Mouse (Mus musculus) MEL (cell line): Measurements from ENCODE around the gene Dpp4. TPM values are rescaled to one million over a fixed set of nuclear protein-coding genes. Genes with fewer than 3 reads are reported as not detected.
A peak's percentile ranks its signal among the peaks of the same experiment; 100 is the strongest.

ENCODE experiments used
- DNase-seq: peaks from one replicate; pipeline ENCODE4 v3.0.0; 2011; ENCODE audit warnings: low read depth, low spot score
- H3K27ac ChIP-seq: 2 replicates; pipeline ENCODE4 v1.5.1; 2012; ENCODE audit warnings: low read depth, mild to moderate bottlenecking, control low read depth, low read length, moderate library complexity; ENCODE audit not compliant: control insufficient read depth
- H3K27me3 ChIP-seq, 2 experiments: fragments of 150-350 bp in 1 of 2; sonication (generic) in 1 of 2; 2 replicates each; pipeline ENCODE4 v1.6.1; 2012; ENCODE audit warnings: low read length in 2 of 2, mild to moderate bottlenecking in 2 of 2, improper control_type of control experiment in 1 of 2, moderate library complexity in 1 of 2; ENCODE audit not compliant: insufficient read depth in 2 of 2, control insufficient read depth in 1 of 2
- H3K36me3 ChIP-seq, 2 experiments: 2 replicates each; pipeline ENCODE4 v1.6.1; 2012 to 2014; ENCODE audit warnings: low read length in 2 of 2, improper control_type of control experiment in 1 of 2, inconsistent platforms in 1 of 2, mild to moderate bottlenecking in 1 of 2; ENCODE audit not compliant: insufficient read depth in 2 of 2, control insufficient read depth in 1 of 2
- H3K4me1 ChIP-seq, 2 experiments: fragments of 150-350 bp in 1 of 2; sonication (generic) in 1 of 2; 2 replicates each; pipeline ENCODE4 v1.6.1; 2012; ENCODE audit warnings: low read length in 2 of 2, improper control_type of control experiment in 1 of 2, mild to moderate bottlenecking in 1 of 2; ENCODE audit not compliant: insufficient read depth in 2 of 2, control insufficient read depth in 1 of 2
- H3K4me3 ChIP-seq, 2 experiments: fragments of 150-350 bp in 1 of 2; sonication (generic) in 1 of 2; 2 replicates each; pipeline ENCODE4 v1.5.1; 2012; ENCODE audit warnings: low read depth in 2 of 2, low read length in 2 of 2, mild to moderate bottlenecking in 2 of 2, moderate library complexity in 2 of 2, control low read depth in 1 of 2, improper control_type of control experiment in 1 of 2; ENCODE audit not compliant: control insufficient read depth in 1 of 2, insufficient read depth in 1 of 2
- H3K79me2 ChIP-seq: 2 replicates; pipeline ENCODE4 v1.6.1; 2012; ENCODE audit warnings: mild to moderate bottlenecking, low read length, moderate library complexity; ENCODE audit not compliant: control insufficient read depth, poor library complexity, insufficient read depth
- H3K9ac ChIP-seq: 2 replicates; pipeline ENCODE4 v1.6.1; 2012; ENCODE audit warnings: low read depth, mild to moderate bottlenecking, control low read depth, low read length, moderate library complexity; ENCODE audit not compliant: control insufficient read depth, poor library complexity, severe bottlenecking
- H3K9me3 ChIP-seq: fragments of 150-350 bp; sonication (generic); replicated peaks from 2 replicates; pipeline ENCODE4 v1.6.1; 2012; ENCODE audit warnings: mild to moderate bottlenecking, low read length, improper control_type of control experiment, moderate library complexity; ENCODE audit not compliant: insufficient read depth
- BHLHE40 ChIP-seq: IDR thresholded peaks from 2 replicates; pipeline ENCODE4 v1.6.1; 2012; ENCODE audit warnings: low read depth, mild to moderate bottlenecking, inconsistent platforms, low read length, improper control_type of control experiment, borderline replicate concordance
- CHD1 ChIP-seq: IDR thresholded peaks from 2 replicates; pipeline ENCODE4 v1.6.1; 2012; ENCODE audit warnings: low read depth, mild to moderate bottlenecking, inconsistent platforms, low read length, improper control_type of control experiment
- E2F4 ChIP-seq: IDR thresholded peaks from 2 replicates; pipeline ENCODE4 v1.6.1; 2011; ENCODE audit warnings: low read depth, low read length, improper control_type of control experiment, borderline replicate concordance
- ELF1 ChIP-seq: IDR thresholded peaks from 2 replicates; pipeline ENCODE4 v1.6.1; 2014; ENCODE audit warnings: low read depth, mild to moderate bottlenecking, inconsistent platforms, low read length, improper control_type of control experiment, moderate library complexity
- EP300 ChIP-seq, 2 experiments: IDR thresholded peaks; 2 replicates each; pipeline ENCODE4 v1.6.1; 2011; ENCODE audit warnings: improper control_type of control experiment in 2 of 2, low read length in 2 of 2, low read depth in 1 of 2, mild to moderate bottlenecking in 1 of 2
- GATA1 ChIP-seq: IDR thresholded peaks from 2 replicates; pipeline ENCODE4 v1.6.1; 2011; ENCODE audit warnings: low read depth, low read length, improper control_type of control experiment
- HCFC1 ChIP-seq: IDR thresholded peaks from 2 replicates; pipeline ENCODE4 v1.6.1; 2012; ENCODE audit warnings: low read depth, mild to moderate bottlenecking, inconsistent platforms, low read length, improper control_type of control experiment, moderate library complexity
- MAZ ChIP-seq: IDR thresholded peaks from 2 replicates; pipeline ENCODE4 v1.6.1; 2012; ENCODE audit warnings: low read depth, mild to moderate bottlenecking, inconsistent platforms, low read length, improper control_type of control experiment
- MXI1 ChIP-seq: IDR thresholded peaks from 2 replicates; pipeline ENCODE4 v1.6.1; 2011; ENCODE audit warnings: mild to moderate bottlenecking, low read depth, low read length, improper control_type of control experiment
- MYB ChIP-seq: IDR thresholded peaks from 2 replicates; pipeline ENCODE4 v1.6.1; 2011; ENCODE audit warnings: mild to moderate bottlenecking, low read depth, low read length, improper control_type of control experiment
- MYC ChIP-seq: IDR thresholded peaks from 2 replicates; pipeline ENCODE4 v1.6.1; 2011; ENCODE audit warnings: low read depth, mild to moderate bottlenecking, low read length, improper control_type of control experiment, moderate library complexity
- POLR2A ChIP-seq, 2 experiments: IDR thresholded peaks; 2 replicates each; pipeline ENCODE4 v1.6.1; 2011 to 2012; ENCODE audit warnings: low read length in 2 of 2, mild to moderate bottlenecking in 2 of 2, control low read depth in 1 of 2, improper control_type of control experiment in 1 of 2, low read depth in 1 of 2, moderate library complexity in 1 of 2; ENCODE audit not compliant: control insufficient read depth in 1 of 2, insufficient read depth in 1 of 2, poor library complexity in 1 of 2
- POLR2AphosphoS2 ChIP-seq: IDR thresholded peaks from 2 replicates; pipeline ENCODE4 v1.6.1; 2011; ENCODE audit warnings: low read length, improper control_type of control experiment
- POLR2AphosphoS5 ChIP-seq: IDR thresholded peaks from 2 replicates; pipeline ENCODE4 v1.6.1; 2012; ENCODE audit warnings: low read depth, borderline replicate concordance, mild to moderate bottlenecking, inconsistent platforms, low read length, moderate library complexity, mixed read lengths
- SIN3A ChIP-seq: IDR thresholded peaks from 2 replicates; pipeline ENCODE4 v1.6.1; 2012; ENCODE audit warnings: low read length, improper control_type of control experiment, inconsistent platforms
- SMC3 ChIP-seq: IDR thresholded peaks from 2 replicates; pipeline ENCODE4 v1.6.1; 2011; ENCODE audit warnings: low read depth, low read length, improper control_type of control experiment
- TBP ChIP-seq: IDR thresholded peaks from 2 replicates; pipeline ENCODE4 v1.8.0; 2011; ENCODE audit warnings: low read depth, low read length, improper control_type of control experiment
- TCF12 ChIP-seq: IDR thresholded peaks from 2 replicates; pipeline ENCODE4 v1.6.1; 2014; ENCODE audit warnings: low read depth, mild to moderate bottlenecking, inconsistent platforms, low read length, improper control_type of control experiment, moderate library complexity
- ZC3H11A ChIP-seq: IDR thresholded peaks from 2 replicates; pipeline ENCODE4 v1.6.1; 2012; ENCODE audit warnings: low read depth, mild to moderate bottlenecking, inconsistent platforms, low read length, improper control_type of control experiment
- ZKSCAN1 ChIP-seq: IDR thresholded peaks from 2 replicates; pipeline ENCODE4 v1.6.1; 2012; ENCODE audit warnings: low read depth, mild to moderate bottlenecking, inconsistent platforms, low read length, improper control_type of control experiment, moderate library complexity
- ZMIZ1 ChIP-seq: IDR thresholded peaks from 2 replicates; pipeline ENCODE4 v1.6.1; 2012; ENCODE audit warnings: low read depth, mild to moderate bottlenecking, inconsistent platforms, low read length, improper control_type of control experiment, moderate library complexity
- ZNF384 ChIP-seq: IDR thresholded peaks from 2 replicates; pipeline ENCODE4 v1.6.1; 2012; ENCODE audit warnings: low read depth, mild to moderate bottlenecking, inconsistent platforms, low read length, improper control_type of control experiment
- polyA plus RNA-seq, 2 experiments: library from polyadenylated mRNA; stranded (reverse) in 1 of 2; unstranded in 1 of 2; fragments of >175 nt in 1 of 2; fragments of >200 nt in 1 of 2; gene quantifications; 2 replicates each; pipeline versions ENCODE4 v1.2.1 to v1.2.4; 2012; ENCODE audit warnings: low replicate concordance in 2 of 2, low read depth in 1 of 2; ENCODE audit not compliant: insufficient read length in 2 of 2, insufficient read depth in 1 of 2, missing spikeins in 1 of 2
- total RNA-seq: library from RNA; depleted of rRNA; stranded (reverse); fragments of 300-350 nt; gene quantifications from 2 replicates; pipeline ENCODE4 v1.2.3, GENCODE M21; 2012

Gene Dpp4
- total and polyA plus RNA-seq, 3 experiments, result 40.4 to 99.1 (median 64.1) TPM

DNA sequence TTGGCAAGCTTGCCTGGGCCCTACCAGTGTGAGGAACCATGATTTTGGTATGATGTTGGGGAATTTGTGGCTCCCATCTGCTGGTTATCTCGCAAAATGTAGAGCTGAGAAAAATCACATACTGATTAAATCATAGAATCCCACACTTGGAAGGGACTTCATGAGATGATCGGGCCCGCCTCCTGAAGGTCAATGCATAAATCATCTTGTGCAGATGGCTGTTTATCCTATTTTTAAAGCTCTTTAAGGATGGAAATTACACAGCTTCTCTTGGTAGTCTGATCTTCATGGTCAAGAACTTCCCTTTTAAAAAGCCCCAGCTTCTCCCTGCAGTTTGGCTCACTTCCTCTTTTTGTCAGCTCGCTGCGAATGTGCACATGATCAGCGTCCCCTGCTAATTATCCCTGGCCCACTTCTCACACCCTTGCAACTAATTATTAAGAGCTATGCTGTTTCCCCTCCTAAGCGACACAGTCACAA lies 48.2 kb upstream of the Dpp4 start (continued):
- TF ChIP-seq BHLHE40, result peak; percentile 89; the same call in 1 of the 2 replicates
- peak in 1 of 2 experiments; percentile 31; a peak in 1 of 4 replicates for TF ChIP-seq POLR2A (IDR thresholded peaks at IDR 0.05; ENCODE audit: control insufficient read depth in 1 of 2, insufficient read depth in 1 of 2, low read depth in 1 of 2, low read length in 2 of 2, poor library complexity in 1 of 2)
- peak; percentile 81 for TF ChIP-seq MYC
- TF ChIP-seq MAZ, result 0 out of 2 replicates have a peak, but pooled peaks have one; percentile 44
- TF ChIP-seq SIN3A, result peak; percentile 63; the same call in 1 of the 2 replicates

DNA sequence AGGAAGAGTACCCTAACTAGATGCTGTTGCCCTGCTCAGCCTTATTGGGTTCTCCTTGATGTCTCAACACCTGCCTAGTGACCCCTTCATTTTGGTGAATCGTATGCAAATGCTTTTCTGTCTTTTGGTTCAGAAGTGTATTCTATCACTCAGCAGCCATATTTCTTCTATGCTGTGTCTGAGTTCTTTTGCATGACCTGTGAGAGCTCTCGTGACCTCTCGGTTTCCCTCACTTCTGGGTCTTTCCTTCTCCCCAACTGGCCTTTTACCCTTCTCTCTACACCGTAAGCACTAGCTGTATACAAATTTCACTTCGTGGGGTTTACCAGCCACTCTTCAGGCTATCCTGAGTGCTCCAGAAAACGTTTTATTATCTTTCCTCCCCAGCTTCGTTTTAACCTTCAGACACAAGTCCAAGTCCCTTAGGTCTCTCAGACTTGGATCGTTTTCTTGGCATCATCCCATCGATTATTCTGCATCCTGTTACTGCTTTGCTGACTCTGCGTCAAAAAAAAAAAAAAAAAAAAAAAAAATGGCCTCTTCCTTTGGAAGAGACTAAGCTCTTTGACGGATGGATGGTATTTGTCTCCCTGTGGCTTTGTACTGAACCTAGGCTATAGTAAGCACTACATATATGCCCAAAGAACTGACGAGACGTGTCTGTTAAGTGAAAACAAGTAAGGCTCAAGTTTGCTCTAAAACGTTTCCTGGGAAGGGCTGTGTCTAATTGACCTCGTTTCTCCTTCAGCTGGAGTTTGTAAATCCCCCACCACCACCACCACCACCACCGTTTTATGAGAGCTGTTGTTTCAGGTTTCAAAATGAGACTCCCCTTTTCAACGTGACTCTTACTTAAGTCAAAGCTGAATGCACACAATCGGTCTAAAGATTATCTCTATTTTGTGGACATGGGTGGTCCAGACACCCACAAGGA lies 47.5 kb upstream of the Dpp4 start:
- peaks cover 6 to 12% of the 10 kb centered on the region in 2 experiments for H3K4me1 ChIP-seq
- H3K36me3 ChIP-seq, result peaks cover 0 to 8% of the 10 kb centered on the region in 2 experiments; a peak in 2 of 4 replicates
- H3K79me2 ChIP-seq, result no peaks in the 10 kb centered on the region
- H3K27ac ChIP-seq, result peak overlapping the region; percentile 84
- DNase-seq, result peak; percentile 74
- no peaks in the 10 kb centered on the region for H3K27me3 ChIP-seq
- H3K9me3 ChIP-seq, result no peaks in the 10 kb centered on the region
- peak overlapping the region; percentile 57 for H3K9ac ChIP-seq
- H3K4me3 ChIP-seq, result peak overlapping the region; percentile 56 to 59
- TF ChIP-seq POLR2A (IDR thresholded peaks at IDR 0.05; ENCODE audit: control insufficient read depth in 1 of 2, insufficient read depth in 1 of 2, low read depth in 1 of 2, low read length in 2 of 2, poor library complexity in 1 of 2), result peak in 1 of 2 experiments; percentile 20; a peak in 1 of 4 replicates
- TF ChIP-seq ZC3H11A, result no peak
- no peak for TF ChIP-seq POLR2AphosphoS5
- TF ChIP-seq POLR2AphosphoS2, result no peak; the same call in 1 of the 2 replicates
- TF ChIP-seq SIN3A, result peak; percentile 36
- TF ChIP-seq ZMIZ1, result no peak
- no peak for TF ChIP-seq SMC3
- no peak for TF ChIP-seq MYB
- 0 out of 2 replicates have a peak, but pooled peaks have one; percentile 3 for TF ChIP-seq GATA1
- no peak for TF ChIP-seq E2F4
- TF ChIP-seq TBP, result peak; percentile 37; the same call in 1 of the 2 replicates
- TF ChIP-seq ELF1, result no peak
- peak; percentile 49; the same call in 1 of the 2 replicates for TF ChIP-seq ZKSCAN1
- 0 out of 2 replicates have a peak, but pooled peaks have one; percentile 18 for TF ChIP-seq HCFC1
- TF ChIP-seq ZNF384, result peak; percentile 97
- peak; percentile 76; the same call in 1 of the 2 replicates for TF ChIP-seq CHD1
- TF ChIP-seq TCF12, result no peak
- TF ChIP-seq MXI1, result peak; percentile 19; the same call in 1 of the 2 replicates
- peak in 1 of 2 experiments; percentile 21; a peak in 2 of 4 replicates for TF ChIP-seq EP300 (IDR thresholded peaks at IDR 0.05; ENCODE audit: low read depth in 1 of 2, low read length in 2 of 2)
- TF ChIP-seq, all 39 proteins: peak for 10
